Mouse (Mus musculus) adrenal gland, adult 8-10 months (tissue): Measurements from ENCODE around the gene Ces1a. TPM values are rescaled to one million over a fixed set of nuclear protein-coding genes. Genes with fewer than 3 reads are reported as not detected.

Experiments
- DNase-seq: peaks from one replicate; pipeline ENCODE4 v3.0.0; 2022
- total RNA-seq, 4 experiments: library from RNA; stranded (reverse); gene quantifications; 2 replicates each; pipeline ENCODE4 v1.2.4; 2022

The Ces1a gene
- not detected for total RNA-seq

DNA sequence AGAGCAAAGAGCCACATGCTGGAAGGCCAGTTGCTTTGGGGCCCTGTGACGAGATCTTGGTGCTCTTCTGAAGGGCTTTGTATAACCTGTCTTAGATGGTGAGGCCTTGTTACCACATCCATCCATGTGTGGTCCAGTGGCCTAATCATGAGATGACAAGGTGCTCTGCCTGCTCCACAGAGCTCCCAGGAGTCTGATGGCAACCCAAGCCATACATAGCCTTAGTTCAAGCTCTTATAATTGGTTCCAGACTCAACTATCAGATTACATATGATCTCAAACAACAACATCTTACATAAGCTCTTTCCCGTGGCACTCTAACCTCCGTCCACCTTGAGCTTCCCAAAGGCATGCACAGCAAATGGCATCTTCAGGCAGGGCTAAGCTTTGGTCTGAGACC is at the start of gene Ces1a:
TSS of gene Ces1a (minus strand) at position 101 of the 400 bp plus-strand sequence.
- DNase-seq, result no peak

DNA sequence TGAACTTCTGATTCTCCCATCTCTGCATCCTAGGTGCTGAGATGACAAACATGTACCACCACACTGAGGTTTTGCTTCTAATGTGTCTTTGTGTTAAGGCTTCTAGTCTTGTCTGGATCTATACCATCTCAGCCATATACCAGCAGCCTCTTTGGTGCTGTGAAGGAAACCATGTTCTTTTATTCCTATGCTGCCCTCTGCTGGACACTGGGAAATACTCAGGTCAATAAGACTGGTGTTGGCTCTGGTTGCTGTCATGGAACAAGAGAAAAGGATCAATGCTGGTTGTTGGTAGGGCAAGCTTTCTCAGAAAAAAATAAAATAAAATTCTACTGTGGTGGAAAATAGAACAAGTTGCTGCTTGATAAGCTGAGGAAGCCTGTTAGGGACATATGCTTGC is 47.4 kb upstream of the Ces1a start:
- no peak for DNase-seq

DNA sequence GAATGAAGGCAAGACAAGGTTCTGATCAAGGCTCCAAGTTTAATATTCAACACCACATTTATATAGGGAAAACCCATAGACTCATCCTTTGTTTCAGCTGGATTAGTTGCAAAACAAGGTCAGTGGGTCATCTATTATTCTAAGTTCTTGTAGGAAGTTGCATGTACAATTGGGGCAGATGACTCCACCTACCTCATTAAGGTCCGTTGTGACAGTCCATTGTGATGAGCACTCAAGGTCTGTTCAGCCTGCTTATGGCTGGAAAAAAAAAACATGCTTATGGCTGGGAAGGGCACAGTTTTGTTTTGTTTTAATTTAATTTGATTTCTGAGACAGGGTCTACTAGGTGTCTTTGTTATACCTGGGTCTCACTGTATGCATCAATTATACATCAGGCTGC is 43.3 kb upstream of the Ces1a start:
- no peak for DNase-seq

DNA sequence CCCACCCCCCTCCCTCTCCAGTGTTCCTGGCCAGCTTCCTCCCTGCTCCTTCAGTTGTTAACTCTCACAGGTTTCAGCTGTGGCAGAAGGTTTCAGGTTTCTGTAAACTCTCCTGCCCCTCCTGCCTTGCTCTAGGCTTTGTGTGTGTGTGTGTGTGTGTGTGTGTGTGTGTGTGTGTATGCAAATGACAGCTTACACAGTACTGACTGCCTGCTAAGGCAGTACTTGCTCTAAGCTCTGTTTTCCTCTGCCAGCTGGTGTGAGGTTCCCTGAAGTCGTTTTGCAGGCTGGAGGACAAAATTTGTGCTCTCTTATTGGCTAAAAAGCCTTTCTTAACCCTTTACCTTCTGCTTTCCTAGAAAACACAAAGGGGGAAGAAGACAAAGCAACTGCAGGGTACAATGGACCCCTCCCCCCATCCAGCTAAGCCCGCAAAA is 40.7 kb upstream of the Ces1a start:
- DNase-seq, result no peak

DNA sequence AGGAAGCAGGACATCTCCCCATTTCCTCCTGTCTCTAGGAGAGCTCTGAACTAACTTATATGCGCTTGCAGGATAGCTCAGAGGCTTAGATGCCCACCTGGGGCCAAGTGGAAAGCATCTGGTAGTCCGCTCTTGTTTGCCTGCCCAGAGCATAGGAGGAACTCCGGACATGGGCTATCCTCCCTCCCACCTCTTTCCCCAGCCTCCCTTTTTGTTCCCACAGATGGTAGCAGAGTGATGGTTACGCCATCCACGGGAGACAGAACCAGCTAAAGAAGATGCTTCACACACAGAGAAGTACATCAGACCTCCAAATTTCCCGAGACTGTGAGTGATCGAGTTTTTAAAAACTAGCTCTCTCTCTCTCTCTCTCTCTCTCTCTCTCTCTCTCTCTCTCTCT is 40.2 kb upstream of the Ces1a start:
- no peak for DNase-seq

DNA sequence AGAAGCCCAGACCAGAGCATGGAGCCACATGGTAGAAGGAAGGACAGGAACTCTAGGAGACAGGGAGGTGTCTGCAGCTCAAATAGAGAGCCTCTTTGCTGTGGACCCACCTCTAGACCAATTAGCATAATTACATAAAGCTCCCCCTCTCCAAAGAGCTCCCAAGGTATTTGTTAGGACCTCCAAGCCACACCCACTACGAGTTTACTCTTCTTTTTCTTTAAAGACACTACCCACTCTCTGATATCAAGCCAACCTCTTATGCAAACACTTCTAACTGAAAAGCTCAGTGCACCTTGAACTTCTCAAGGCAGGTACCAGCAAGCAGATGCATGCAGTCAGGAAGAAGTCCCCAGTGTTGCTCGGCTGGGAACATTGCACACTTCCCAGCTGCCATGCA is 31.9 kb upstream of the Ces1a start, which contains the start of gene Ces1b:
TSS of gene Ces1b (minus strand) at position 131 of the 400 bp plus-strand sequence.
- no peak for DNase-seq

DNA sequence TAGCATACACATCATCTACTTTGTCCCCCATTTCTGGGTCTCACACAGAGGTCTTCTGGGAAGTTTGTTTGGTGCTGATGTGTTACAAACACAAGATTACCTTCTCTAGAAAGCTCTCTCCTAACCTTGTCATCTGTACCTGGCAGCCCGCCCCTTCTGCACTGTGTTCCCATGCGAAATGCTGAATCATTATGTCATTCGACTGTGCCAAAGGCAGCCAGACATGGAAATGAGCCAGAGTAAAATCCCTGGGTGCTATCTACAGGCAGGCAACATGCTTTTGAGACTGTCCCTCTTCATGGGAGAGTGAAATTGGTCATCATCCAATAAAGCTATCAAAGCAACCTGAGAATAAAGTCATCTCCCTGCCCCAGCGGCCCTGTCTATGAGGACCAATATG is 27.3 kb upstream of the Ces1a start:
- DNase-seq, result no peak

DNA sequence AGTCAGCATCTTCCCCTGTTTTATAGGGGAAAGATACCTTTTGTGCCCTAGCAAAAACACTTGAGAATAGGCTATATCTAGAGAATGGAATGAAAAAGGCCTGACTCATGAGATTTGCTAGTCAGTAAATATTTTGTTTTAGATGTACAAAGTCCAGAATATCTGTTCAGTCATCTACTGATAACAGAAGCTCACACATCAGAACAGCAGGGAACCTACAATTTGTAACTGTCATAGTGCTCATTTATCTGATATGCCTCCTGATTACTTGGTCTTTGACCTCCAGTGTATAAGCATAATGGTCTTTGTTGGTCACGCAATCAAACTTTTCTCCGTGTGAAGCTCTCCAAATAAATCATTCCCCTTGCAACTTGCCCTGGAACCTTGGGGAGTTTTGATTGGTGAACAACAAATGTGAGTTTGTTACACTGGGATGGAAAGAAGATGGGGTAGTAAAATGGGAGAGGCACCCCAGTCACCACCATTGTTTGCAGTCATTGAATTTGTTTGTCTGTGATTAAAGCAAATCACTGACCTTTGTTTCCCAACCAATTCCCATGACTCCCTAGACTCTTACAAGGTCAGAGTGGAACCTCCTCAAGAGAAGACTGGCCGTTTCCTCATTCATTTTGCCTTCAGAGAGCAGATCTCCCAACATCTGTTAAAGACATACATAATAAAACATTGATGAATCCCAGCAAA is 15.6 kb upstream of the Ces1a start:
- DNase-seq, result no peak

DNA sequence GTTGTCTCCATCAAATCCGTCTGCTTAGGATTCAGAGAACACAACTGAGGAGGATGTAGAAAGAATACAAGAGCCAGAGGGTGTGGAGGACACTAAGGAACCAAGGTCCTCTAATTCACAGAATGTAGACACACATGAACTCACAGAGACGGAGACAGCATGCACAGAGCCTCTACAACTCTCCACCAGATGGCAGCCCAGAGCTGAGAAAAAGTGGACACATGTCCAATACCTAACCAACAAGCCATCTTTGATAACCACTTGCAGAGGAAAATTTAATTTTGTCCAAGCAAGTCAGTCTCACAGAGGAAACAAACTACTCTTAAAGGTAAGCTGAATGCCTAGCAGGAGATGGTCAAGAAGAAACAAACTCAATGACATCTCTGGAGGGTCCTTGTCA is 11.2 kb upstream of the Ces1a start:
- peak; percentile 13 for DNase-seq

DNA sequence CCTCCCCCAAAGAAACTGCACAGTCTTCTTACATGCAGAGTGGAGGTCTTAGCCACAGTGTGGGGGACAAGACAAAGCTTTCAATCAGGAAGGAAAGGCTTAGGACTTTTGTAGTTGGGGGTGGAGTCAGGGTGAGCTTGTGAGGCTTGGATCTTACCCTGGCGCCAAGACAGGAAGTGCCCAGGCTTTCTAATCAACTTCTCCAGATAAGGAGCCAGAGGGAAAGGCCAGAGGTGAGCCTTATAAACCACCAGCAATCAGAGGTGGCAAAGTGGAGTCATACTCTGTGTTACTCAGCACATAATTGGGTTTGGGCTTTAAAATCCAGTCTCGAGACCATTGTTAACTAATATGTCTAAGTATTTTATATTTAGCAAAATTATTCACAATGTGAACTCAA is 7.2 kb upstream of the Ces1a start:
- no peak for DNase-seq

DNA sequence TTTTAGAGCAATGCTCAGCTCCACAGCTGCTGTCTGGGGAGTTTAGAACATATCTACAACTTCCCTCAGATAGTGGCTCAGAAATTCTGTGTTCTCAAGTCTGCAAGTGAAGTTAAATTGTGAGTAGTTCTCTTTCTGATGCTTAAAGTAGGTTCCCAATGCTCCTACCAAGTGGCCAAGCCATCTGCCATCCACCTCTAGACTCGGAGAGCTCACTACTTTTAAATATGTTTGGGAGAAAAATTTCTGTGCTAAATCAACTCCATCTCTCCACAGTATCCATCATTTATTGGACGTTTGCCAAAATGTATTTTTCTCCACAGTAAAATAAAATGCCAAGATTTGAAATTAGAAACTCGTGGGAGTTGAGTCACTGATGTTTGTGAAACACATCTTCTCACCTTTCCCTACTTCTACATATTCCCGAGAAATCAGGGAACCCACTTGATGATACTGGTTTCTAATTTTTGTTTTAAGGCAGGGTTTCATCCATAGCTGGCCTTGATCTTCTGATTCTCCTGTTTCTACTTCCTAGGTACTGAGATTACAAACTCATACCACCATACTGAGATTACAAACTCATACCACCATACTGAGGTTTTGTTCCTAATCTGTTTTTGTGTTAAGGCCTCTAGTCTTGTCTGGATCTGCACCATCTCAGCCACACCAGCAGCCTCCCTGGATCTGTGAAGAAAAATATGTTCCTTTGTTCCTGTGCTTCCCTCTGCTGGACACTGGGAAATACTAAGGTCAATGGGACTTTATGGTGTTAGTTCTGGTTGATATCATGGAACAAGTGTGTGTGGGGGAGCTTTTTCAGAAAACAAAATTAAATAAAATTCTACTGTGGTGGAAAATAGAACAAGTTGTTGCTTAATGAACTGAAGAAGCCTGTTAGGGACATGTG is 771 bp upstream of the Ces1a start:
- DNase-seq, result no peak

DNA sequence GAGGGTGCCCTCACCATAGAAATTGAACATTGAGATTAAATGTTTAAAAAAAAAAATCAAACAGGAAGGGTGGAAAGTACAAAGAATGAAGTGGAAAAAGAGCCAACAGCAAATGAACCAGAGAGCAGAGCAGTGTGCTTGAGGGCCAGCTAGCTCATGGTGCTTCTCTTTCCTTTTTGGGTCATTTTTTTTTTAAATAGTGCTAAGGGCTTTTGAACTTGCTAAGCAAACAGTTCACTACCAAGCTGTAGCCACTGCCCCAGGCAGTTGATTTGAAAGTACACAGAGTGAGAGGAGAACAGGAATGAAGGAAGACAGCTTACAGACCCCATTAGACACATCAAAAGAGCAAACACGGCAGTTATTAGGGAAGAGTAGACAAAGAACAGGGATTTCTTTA is 4.9 kb downstream of the Ces1a start:
- DNase-seq, result no peak

DNA sequence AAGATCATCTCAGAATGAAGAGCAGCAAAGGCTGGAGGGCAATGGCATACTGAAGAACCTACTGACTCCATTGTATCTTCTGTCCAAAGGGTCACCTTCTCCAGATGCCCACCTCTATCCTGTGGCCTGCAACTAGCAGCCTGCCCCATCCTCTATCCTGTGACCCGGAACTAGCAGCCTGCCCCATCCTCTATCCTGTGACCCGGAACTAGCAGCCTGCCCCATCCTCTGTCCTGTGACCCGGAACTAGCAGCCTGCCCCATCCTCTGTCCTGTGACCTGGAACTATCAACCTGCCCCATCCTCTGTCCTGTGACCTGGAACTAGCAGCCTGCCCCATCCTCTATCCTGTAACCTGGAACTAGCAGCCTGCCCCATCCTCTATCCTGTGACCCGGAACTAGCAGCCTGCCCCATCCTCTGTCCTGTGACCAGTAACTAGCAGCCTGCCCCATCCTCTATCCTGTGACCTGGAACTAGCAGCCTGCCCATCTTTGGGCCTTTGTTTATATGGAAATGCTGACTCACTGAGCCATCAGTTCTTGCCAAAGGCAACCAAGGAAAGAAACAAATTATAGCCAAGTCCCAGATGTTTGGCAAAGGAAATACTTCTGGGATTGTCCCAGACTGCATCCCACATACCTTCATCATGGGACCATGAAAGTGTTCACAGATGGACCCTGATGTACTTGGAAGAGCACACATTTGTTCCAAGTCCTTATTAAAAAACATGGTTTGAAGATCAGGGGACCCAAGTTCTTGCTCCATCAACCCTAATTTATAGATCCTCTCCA is 7.0 kb downstream of the Ces1a start:
- DNase-seq, result no peak

DNA sequence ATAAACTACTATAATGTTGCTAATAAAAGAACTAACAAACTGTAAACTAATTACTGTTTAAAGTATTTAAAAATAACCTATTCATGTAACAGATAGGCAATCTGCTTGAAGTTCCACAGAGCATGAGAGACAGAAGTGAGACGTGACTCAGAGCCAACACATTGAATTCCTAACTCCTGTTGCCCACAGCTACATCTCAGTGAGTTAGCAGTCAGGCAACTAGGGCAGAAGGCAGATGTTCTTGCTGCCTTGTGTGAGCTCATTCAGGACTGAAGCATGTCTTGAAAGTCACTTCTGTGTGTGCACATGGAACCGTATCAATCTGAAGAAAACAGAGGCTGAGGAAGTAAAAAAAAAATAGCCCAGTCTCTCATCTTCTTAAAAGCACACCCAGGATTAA is 7.7 kb downstream of the Ces1a start:
- no peak for DNase-seq

DNA sequence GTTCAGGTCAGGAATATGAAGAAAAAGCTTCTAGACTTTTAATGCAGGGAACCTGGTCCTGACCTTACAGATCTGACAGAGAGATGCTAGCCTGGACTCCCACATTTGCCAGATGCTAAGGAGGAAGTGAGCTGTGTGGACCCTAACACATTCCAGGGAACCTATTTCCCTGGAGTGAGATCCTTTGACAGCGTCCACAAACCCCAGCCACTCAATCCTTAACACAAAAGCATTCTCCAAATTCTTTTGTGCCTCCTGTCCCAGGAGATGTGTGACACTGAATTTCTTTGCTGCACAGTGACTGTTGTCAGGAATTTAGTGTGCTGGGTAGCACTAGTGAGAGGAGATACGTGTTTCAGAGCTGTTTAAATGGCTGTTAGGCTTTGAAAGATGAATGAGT is 9.2 kb downstream of the Ces1a start:
- no peak for DNase-seq

DNA sequence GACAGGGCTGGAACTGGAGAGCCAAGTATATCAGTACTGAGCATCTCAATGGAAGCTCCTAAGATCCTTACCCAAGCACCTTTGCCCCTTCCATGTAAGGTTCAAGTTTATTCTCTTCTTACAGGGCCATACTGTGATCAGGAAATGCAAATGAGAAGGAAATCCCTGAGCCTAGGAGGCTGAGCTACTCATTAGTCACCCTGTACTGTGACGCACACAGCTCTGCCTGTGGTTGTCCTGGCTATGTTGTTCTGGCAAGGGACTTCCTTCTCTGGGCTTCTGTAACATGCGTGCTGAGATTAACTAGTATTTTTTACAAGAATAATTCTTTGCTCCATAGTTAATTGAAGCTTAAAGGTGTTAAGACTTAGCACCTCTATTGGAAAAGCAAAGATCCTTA is 17.3 kb downstream of the Ces1a start:
- no peak for DNase-seq

DNA sequence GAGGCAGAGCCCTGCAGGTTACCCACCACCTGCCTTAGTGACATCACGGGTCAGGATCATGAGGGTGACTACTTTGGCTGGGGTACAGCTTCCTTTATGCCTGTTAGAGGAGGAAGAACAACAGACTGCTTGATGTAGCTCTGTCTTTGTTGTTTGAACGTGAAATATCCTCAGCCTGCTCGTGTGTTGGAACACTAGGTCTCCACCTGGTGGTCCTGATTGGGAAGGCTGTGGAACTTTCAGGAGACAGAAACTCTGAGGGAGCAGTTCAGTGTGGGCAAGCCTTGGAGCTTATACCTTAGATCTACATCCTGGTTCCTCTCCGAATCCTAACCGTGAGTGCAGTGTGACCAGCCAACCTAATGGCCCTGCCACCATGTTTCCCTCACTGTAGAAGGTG is 26.3 kb downstream of the Ces1a start:
- DNase-seq, result no peak

DNA sequence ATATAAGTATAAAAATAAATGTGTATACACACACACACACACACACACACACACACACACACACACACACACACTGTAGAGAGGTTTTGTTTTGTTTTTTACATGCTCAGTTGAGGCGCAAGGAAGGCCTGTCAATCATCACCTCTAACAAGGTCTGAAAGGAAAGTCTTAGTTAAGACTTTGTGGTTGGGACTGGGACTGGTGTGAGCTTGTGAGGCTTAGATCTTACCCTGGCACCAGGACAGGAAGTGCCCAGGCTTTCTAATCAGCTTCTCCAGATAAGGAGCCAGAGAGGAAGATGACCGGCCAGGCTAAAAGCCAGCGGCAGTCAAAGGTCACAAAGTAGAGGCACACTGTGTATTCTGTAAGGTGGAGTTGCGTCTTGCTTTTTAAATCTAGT is 33.7 kb downstream of the Ces1a start:
- no peak for DNase-seq

DNA sequence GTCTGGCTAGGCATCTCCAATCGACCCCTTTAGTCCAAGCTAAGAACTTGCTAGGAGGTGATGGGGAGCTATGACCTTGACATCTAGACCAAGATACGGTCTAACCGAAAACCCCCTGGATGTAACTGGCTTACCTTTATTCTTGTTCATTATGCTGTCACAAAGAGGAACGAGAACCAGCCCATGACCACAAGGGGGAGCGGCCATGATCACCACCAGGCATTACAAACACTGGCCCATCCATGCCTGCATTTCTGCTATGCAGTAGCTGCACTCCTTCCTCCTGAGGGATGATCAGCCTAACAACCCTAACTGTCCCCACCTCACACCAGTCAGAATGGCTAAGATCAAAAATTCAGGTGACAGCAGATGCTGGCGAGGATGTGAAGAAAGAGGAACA is 35.8 kb downstream of the Ces1a start:
- DNase-seq, result no peak

DNA sequence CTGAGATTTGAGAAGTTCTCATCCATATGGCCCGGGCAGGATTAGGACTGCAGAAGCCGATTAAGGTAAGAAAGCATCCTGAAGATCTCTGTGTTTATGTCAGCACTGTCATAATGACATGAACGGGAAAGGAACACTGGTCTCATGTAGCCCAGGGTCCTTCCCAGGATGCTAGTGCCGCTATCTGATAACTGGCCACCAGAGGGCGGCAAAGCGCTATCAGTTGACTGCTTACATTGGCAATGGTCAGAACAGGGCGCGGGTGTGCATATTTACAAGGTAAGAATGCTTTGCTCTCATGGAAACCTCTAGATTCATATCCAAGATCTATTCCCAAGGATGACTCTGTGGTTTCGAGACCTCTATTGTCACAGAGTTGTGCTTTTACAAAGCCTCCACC is 36.6 kb downstream of the Ces1a start:
- DNase-seq, result peak; percentile 39

DNA sequence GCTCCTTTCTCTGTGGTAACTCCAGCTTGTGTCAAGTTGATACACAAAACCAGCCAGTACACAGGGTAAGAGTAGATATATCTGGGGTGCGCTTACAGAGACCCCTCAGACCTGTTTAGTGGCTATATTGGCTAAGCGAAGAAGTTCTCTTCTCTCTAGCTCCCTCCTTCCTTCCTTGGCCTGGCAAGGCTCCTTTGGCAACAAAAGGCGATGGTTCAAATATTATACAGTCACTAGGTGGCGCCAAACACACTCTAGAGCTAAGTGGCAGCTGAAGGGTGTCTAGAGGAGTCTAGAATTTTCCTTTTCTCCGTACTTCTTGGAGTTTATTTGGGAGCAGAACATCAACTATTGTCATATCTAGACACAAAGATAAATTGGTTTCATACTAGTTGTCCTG is 37.7 kb downstream of the Ces1a start:
- DNase-seq, result no peak

DNA sequence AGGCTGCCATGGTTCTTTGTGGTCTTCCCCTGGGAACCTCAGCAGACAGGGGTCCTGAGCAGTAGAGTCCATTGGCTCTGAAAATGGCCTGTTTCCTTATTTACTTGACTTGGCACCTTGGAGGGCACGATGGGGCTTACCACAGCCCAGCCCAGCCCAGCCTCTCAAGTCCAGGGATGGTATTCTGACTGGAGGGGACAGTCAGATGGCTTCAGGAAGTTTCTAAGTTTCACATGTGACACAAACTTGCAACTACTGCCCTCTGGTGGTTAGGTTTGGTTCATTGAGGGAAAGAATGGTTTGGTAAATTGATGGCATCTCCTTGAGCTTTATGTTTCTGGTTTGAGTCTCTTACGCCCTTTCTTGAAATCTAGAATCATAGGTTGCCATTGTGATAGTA is 49.4 kb downstream of the Ces1a start:
- no peak for DNase-seq

DNA sequence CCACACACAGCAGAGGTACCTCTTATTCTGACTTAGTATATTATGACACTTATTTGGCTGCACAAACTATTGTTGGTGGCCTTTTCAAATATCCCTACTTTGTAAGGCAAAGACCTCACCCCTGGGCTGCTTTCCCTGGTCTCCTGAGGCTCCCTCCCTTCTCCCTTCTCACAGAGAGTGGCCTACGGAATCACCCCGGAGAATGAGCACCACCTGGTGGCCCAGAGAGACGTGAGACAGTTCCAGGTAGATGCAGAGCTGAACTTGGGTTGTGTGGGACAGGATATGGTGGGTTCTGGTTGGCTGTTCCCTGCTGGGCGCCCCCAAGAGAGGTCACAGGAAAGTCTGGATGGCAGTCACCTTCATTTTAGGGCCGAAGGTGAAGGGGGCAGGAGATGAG is 51.2 kb downstream of the Ces1a start:
- DNase-seq, result no peak
